Mouse (Mus musculus) intestine, postnatal 0 days (tissue): ENCODE results near the gene Tpst2. TPM values are rescaled to one million over a fixed set of nuclear protein-coding genes. Genes with fewer than 3 reads are reported as not detected.

Experiments used
- ATAC-seq: fragments of 200-750 bp; cut with Nextera tagmentation; 2 replicates; pipeline ENCODE4 v1.8.0; 2017; ENCODE audit warnings: mild to moderate bottlenecking, moderate TSS enrichment, moderate library complexity
- H3K27ac ChIP-seq: fragments of 300-500 bp; sonication (generic); 2 replicates; pipeline ENCODE4 v1.5.1; 2014; ENCODE audit warnings: mild to moderate bottlenecking, low read depth, low read length, moderate library complexity
- H3K27me3 ChIP-seq: fragments of 300-500 bp; sonication (generic); replicated peaks from 2 replicates; pipeline ENCODE4 v1.6.1; 2014; ENCODE audit warnings: low read length, mixed read lengths; ENCODE audit not compliant: control insufficient read depth, insufficient read depth
- H3K36me3 ChIP-seq: fragments of 300-500 bp; sonication (generic); 2 replicates; pipeline ENCODE4 v1.6.1; 2014; ENCODE audit warnings: mild to moderate bottlenecking, moderate library complexity; ENCODE audit not compliant: control insufficient read depth, insufficient read depth
- H3K4me1 ChIP-seq: fragments of 300-500 bp; sonication (generic); replicated peaks from 2 replicates; pipeline ENCODE4 v1.6.1; 2014; ENCODE audit warnings: antibody characterized with exemption, low read length, mixed read lengths; ENCODE audit not compliant: control insufficient read depth, insufficient read depth
- H3K4me2 ChIP-seq: fragments of 300-500 bp; sonication (generic); replicated peaks from 2 replicates; pipeline ENCODE4 v1.6.1; 2014; ENCODE audit warnings: low read depth, mild to moderate bottlenecking, moderate library complexity
- H3K4me3 ChIP-seq: fragments of 300-500 bp; sonication (generic); 2 replicates; pipeline ENCODE4 v1.5.1; 2014; ENCODE audit warnings: low read depth, low read length
- H3K9ac ChIP-seq: fragments of 300-500 bp; sonication (generic); 2 replicates; pipeline ENCODE4 v1.6.1; 2014; ENCODE audit warnings: mild to moderate bottlenecking, low read depth, low read length
- H3K9me3 ChIP-seq: fragments of 300-500 bp; sonication (generic); 2 replicates; pipeline ENCODE4 v1.6.1; 2016; ENCODE audit warnings: mixed run types; ENCODE audit not compliant: control insufficient read depth
- CTCF ChIP-seq: sonication (generic); IDR thresholded peaks from 2 replicates; pipeline ENCODE4 v1.5.1; 2016; ENCODE audit warnings: low read depth, mild to moderate bottlenecking, control low read depth, antibody characterized with exemption, moderate library complexity
- WGBS: fragments of 180-500 bp; shearing (Covaris S2); extraction: QIAGEN DNeasy Blood & Tissue Kit; methylation state at CpG from one replicate; pipeline ENCODE4 v1.1.7; 2014; 5-methylcytosine and 5-hydroxymethylcytosine counted together
- polyA plus RNA-seq: library from polyadenylated mRNA; unstranded; fragments of >200 nt; fragmentation: Nextera tagmentation; extraction: Ambion mirVana; gene quantifications from 2 replicates; pipeline ENCODE4 v1.2.1, GENCODE M21; 2015

Tpst2 gene
- polyA plus RNA-seq, 1 experiment from 2014 or later: 45.3 TPM

DNA sequence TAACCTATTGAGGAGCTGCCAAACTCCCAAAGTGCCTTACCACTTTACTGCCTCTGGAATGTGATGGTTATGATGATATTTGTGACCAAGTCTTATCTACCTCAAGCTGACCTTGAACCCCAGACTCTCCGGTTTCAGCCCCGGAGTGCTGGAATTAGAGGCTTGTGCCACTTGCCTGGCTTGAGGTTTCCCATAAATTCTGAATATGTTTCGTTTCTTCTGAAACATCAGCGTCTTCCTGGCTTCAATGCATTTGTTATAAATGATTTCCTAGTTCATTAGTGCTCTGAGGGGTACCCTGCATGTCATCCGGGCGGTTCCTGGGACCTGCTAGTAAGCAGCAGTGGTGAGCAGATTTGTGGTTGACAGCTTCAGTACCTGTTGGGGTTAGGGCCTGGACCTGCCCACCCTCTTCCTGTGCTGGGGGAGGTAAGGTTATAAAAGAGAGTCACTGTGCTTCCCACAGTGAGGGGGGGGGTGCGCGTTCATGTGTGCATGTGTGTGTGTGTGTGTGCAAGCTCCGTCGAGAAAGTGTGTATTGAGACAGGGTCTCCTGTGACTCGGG is 1.5 kb downstream of the Tpst2 start:
- no peak for TF ChIP-seq CTCF
- Histone ChIP-seq H3K9me3 (no peaks in the 10 kb centered on the region), H3K9ac (no peak overlapping the region), H3K4me1 (peaks cover 6% of the 10 kb centered on the region; the same call in 1 of the 2 replicates), H3K36me3 (no peaks in the 10 kb centered on the region), H3K4me2 (peak overlapping the region; percentile 92), H3K27ac (0 out of 2 replicates have a peak overlapping the region, but pooled peaks have one; percentile 35), H3K4me3 (peak overlapping the region; percentile 69; the same call in 1 of the 2 replicates), H3K27me3 (no peaks in the 10 kb centered on the region)
- no peak for ATAC-seq
- WGBS: 60% methylated on average over 11 of the region's 11 CpGs

DNA sequence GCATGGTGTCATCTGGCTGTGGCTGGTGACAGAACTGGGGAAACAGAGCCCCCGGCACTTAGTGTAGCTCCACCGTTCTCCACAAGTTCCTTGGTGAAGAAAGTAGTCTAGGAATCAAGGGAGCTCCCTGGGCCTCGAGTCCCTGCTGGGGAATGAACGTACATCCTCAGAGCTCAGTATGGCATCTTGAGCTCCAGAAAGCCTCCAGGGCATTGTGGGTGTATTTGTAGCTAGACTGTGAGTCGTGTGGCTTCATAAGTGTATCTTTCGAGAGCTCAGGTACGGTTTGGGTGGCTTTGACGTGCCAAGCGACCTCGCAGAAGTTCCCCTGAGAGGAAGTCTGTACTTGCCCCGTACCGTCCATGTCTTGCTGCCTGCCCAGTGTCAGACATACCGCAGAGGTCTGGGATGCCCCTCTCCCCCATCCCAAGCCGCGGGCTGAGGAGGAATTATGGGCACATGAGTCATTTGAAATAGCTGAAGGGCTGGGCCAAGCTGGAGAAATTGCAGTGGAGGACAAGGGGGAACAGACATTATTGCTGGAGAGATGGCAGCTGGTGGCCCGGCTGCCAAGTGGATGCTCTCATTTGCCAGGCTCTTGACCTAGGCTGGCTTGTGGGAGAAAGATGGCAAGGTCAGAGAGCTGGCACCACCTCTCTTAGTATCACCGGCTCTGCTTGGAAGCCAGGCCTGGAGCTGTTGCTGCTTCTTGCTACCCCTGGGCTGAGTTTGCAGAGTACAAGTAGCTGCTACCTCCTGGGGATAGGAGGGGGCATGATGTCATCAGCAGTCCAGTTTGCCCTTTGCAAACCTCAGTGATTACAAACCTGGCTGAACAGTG is 2.9 kb downstream of the Tpst2 start:
- Histone ChIP-seq H3K4me1 (peaks cover 6% of the 10 kb centered on the region; the same call in 1 of the 2 replicates), H3K9ac (no peak overlapping the region), H3K27me3 (no peaks in the 10 kb centered on the region), H3K27ac (no peak overlapping the region; the same call in 1 of the 2 replicates), H3K4me2 (peak overlapping the region; percentile 21; the same call in 1 of the 2 replicates), H3K4me3 (no peak overlapping the region), H3K9me3 (no peaks in the 10 kb centered on the region), H3K36me3 (no peaks in the 10 kb centered on the region)
- no peak for ATAC-seq
- WGBS: 72% methylated on average over 17 of the region's 17 CpGs
- TF ChIP-seq CTCF: no peak

DNA sequence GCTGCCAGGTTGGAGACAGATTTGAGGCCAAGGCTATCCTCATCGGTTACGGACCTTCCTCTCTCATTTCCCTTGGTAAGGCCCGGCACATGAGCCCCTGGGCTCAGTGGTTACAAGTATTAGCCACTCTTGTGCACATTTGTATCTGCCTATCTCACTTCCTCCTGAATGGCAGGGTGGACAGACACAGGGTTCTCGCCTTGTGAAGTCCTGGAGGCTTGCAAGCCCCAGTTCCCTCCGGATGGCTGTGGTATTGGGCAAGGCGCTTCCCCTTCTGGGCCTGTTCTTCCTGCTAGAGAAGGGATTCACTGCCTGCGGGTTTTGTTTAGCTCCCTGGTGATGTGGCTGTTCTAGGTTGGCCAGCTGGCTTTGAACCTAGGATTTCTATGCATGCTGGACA is 3.7 kb downstream of the Tpst2 start:
- Histone ChIP-seq H3K36me3 (no peaks in the 10 kb centered on the region), H3K4me3 (no peak overlapping the region), H3K27ac (no peak overlapping the region), H3K9me3 (no peaks in the 10 kb centered on the region), H3K27me3 (no peaks in the 10 kb centered on the region), H3K4me1 (peaks cover 6% of the 10 kb centered on the region; the same call in 1 of the 2 replicates), H3K4me2 (no peak overlapping the region), H3K9ac (no peak overlapping the region)
- WGBS: 91% methylated on average over 7 of the region's 7 CpGs
- no peak for TF ChIP-seq CTCF
- ATAC-seq: no peak

DNA sequence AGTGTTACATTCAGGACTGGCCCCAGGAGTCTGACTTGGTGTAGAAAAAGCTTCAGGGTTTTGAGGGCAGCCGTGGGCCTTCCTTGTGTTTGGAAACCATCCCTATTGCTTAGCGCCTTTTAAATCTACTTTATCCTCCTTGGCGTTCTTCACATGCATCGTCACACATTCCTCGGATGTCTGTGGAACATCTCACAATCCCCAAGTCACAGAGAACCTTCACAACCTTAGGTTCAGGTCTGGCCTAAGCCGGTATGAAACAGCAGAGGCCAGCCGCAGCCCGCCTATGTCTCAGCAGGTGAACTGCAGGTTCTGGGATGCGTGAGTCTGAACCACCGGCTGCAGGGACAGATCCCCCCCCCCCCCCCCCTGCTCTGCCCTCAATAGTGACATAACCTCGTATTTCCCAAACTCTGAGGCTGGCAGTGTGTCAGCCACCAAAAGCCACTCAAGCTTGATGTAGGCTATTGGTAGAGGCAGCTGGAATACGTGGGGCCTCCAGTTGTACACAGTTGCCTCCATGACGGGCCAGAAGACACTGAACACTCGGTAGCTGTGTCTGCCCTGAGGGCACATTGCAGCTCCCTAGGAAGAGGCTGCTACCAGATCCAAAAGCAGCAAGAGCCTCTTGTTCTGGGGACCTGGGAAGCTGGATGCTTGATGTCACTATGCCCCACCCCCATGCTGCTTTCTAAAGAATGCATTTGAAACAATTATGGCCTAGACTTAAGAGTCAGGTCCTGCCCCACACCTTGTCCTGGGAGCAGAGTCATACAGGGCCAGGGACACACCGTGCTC is 4.6 kb downstream of the Tpst2 start:
- no peak for ATAC-seq

DNA sequence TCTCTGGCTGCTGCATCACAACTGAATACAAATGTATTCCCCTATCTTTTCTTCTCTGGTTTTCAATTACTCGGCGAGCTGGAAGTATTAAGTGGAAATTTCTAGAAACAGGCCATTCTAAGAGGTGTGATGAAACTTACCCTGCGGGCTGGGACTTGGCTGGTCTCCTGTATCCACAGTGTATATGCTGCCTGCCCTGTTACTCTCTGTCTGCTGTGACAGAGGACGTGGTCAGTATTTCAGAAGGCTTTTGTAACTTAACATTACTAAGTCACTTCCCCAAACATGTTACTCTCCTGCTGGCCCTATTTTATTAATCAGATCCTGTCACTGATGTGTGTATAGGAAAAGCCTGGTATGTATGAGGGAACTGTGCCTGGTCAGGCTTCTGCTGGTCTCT is 5.2 kb downstream of the Tpst2 start:
- Histone ChIP-seq H3K4me1 (peaks cover 6% of the 10 kb centered on the region; the same call in 1 of the 2 replicates), H3K36me3 (no peaks in the 10 kb centered on the region), H3K4me2 (no peak overlapping the region), H3K27ac (no peak overlapping the region), H3K4me3 (no peak overlapping the region), H3K9me3 (no peaks in the 10 kb centered on the region), H3K27me3 (no peaks in the 10 kb centered on the region), H3K9ac (no peak overlapping the region)
- 78% methylated on average over 4 of the region's 4 CpGs for WGBS
- no peak for ATAC-seq
- TF ChIP-seq CTCF: no peak

More for the DNA sequence above, 4.6 kb downstream of the Tpst2 start:
- Histone ChIP-seq H3K27me3 (no peaks in the 10 kb centered on the region), H3K4me2 (no peak overlapping the region), H3K4me1 (peaks cover 6% of the 10 kb centered on the region; the same call in 1 of the 2 replicates), H3K9ac (no peak overlapping the region), H3K4me3 (no peak overlapping the region), H3K36me3 (no peaks in the 10 kb centered on the region), H3K9me3 (no peaks in the 10 kb centered on the region), H3K27ac (no peak overlapping the region)
- no peak for TF ChIP-seq CTCF
- 61% methylated on average over 15 of the region's 15 CpGs for WGBS
